Mouse (Mus musculus): ENCODE results near the gene Plekhg2.

Plekhg2 gene

GRCm38 (mm10) chr7:28368276-28368920 is 4.0 kb downstream of the Plekhg2 start:
- DNase-seq (ENCODE audit: low spot score in 2 of 2) = no peak

GRCm38 (mm10) chr7:28367663-28368275 is 4.6 kb downstream of the Plekhg2 start:
- no peak for DNase-seq (ENCODE audit: low spot score in 2 of 2)

DNA sequence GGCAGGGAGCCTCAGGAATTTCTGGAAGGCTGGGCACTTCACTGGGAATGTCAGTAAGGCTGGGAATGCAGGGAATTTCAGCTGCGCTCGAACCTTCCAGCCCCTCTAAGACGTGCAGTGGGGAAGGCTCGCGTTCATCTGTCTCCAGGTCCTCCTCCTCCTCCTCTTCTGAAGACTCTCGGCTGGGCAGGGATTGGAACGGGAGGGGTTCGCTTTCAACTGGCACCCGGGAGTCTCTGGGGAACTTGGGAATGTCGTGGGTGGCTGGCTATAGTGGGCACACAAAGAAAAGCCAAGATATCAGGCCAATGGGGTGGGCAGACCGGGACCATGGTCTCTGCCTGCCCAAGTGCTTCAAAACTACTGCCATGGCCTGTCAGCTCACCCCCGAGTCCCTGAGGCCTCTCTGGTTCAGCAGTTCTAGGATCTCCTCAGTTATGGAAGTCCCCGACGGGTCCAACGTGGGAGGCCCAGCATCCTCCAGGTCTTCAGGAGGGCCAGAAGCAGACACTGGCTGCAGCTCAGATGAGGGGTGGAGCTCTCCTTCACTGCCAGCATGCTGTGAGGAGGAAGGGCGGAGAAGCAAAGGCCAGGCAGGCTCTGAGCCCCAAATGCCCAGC is 9.8 kb downstream of the Plekhg2 start:
- DNase-seq (ENCODE audit: low spot score in 2 of 2) = no peak

DNA sequence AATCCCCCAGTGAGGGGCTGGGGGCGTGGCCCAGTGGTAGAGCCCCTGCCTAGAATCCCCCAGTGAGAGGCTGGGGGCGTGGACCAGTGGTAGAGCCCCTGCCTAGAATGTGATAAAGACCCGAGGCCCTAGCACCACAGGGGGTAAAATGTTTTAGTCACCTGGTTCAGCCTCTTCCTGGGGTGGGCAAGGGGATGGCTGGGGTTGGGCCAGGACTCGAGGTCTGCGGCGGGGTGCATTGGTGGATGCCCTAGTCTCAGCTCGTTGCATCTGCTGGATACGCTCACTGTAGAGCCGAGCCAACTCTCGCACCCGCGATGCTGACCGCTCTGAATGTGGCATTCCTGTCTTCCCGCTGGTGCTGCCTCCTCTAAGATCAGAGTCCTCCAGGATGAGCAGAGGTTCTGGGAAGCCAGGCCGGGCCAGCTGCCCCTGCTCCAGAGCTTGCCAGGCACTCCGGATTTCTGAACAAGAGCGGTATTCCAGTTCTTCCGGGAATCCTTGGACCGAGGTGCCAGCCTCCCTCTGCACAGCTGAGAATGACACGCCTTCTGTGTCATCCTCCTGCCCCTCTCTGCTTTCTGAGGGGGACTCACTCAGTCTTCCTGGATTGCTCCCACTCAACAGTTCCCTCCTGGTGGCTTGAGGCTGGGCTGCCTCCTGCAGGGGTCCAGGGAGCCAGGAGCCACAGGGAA is 10.6 kb downstream of the Plekhg2 start:
- peak in 1 of 2 experiments; percentile 12 for DNase-seq (ENCODE audit: low spot score in 2 of 2)

DNA sequence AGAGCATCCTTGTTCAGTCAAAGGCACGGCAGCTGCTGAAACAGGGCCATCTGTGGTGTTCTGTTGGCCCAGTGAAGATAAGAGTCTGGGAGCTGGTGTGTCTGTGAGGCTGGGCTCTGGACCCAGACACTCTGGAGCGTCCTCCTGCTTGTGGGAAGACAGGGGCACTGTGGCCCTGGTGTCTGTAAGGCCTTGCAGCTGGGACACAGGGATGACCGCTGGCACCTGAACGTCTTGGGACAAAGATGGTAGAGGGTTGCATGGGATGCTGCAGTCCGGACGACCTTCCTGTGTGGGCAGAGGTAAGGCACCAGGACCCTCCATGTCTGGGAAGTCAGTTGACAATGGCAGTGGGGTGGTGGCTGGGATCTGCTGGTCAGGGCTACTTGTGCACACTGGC is 12.1 kb downstream of the Plekhg2 start:
- peak in 1 of 2 experiments; percentile 12 for DNase-seq (ENCODE audit: low spot score in 2 of 2)

DNA sequence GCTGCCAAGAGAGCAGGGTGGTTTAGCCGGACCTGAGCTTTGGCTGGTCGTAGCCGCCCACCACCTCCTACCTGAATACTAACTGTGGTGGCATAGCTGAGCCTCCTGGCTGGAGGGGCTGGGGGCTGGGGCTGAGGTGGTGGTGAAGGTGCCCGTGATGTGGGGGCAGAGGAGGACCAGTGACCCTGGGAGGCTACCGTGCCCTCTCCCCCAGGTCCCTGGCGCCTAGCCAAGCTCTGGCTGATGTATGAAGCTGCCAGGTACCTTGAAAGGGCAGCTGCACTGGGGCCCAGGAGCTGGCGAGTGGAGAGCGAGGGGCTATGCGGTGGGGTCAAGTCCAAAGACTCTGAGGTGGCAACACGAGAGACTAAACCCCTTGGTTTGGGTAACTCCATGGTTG is 12.5 kb downstream of the Plekhg2 start:
- DNase-seq (ENCODE audit: low spot score in 2 of 2) = peak in 1 of 2 experiments; percentile 21

- no peak for DNase-seq (ENCODE audit: low spot score in 2 of 2)
Observed at GRCm38 (mm10) chr7:28358431-28358830, 14.0 kb downstream of the Plekhg2 start.

GRCm38 (mm10) chr7:28357984-28358383 is 14.4 kb downstream of the Plekhg2 start:
- DNase-seq (ENCODE audit: low spot score in 2 of 2) = no peak

- DNase-seq (ENCODE audit: low spot score in 2 of 2) = no peak
Observed at GRCm38 (mm10) chr7:28356981-28357380, 15.4 kb downstream of the Plekhg2 start.

DNA sequence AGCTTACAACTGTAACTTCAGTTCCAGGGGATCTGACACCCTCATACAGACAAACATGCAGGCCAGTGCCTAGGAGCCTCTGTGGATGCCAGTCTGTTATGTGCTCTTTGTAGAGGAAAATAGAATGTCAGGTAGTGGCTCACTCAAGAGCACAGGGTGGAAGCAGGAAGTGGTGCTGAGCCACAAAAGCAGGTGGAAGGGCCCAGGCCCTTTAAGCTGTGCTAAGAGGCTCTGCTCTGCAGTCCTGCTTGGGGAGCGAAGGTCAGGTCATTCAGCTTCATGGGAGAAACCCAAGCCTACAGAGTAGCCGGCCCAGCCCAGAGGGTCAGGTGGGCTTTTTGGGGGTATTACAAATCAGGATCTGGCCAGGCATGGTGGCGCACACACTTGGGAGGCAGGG is 17.2 kb downstream of the Plekhg2 start:
- peak in 1 of 2 experiments; percentile 34 for DNase-seq (ENCODE audit: low spot score in 2 of 2)

- no peak for DNase-seq (ENCODE audit: low spot score in 2 of 2)
Observed at GRCm38 (mm10) chr7:28354596-28354995, 17.8 kb downstream of the Plekhg2 start.

- DNase-seq (ENCODE audit: low spot score in 2 of 2) = no peak
Observed at GRCm38 (mm10) chr7:28354113-28354581, 18.3 kb downstream of the Plekhg2 start.

DNA sequence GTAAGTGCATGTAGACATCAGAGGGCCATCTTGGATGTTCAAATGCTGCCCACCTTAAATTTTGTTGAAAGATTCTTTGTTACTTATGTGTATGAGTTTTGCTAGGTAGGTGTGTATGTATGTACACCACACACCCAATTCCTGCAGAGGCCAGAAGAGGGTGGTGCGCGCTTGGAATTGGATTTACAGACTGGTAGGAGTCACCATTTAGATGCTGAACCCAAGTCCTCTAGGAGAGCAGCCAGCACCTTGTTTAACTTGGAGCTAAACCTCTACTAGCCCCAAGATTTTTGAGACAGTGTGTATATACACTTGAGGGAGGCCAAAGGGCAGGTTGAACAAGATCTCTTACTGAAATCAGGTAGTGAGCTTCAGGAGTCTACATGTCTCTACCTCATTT is 19.1 kb downstream of the Plekhg2 start:
- DNase-seq (ENCODE audit: low spot score in 2 of 2) = no peak

- no peak for DNase-seq (ENCODE audit: low spot score in 2 of 2)
Observed at GRCm38 (mm10) chr7:28351676-28352191, 20.7 kb downstream of the Plekhg2 start.

- peak; percentile 99 for DNase-seq (ENCODE audit: low spot score in 2 of 2)
Observed at GRCm38 (mm10) chr7:28350155-28350883, 22.1 kb downstream of the Plekhg2 start, which contains the start of gene Rps16. Gene Rps16, plus strand, starts transcription at chr7:28350652.

DNA sequence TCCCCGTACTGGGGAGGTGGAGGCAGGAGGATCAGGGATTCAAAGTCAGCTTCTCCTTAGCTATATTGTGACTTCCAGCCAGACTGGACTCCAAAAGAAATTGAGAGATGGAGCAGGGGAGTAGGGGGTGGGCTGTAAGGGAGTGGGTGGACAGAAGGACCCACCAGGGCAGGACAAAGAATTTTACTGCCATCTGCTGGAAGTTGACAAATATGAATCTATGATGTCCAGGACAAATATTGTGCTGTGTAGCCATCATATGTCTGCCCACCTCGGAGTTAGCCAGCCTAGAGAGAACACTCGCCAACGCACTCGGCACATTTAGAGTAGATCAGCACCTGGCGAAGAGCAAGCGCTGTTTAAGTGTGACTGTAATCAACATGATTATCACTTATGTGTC is 23.8 kb downstream of the Plekhg2 start:
- DNase-seq (ENCODE audit: low spot score in 2 of 2) = no peak

DNA sequence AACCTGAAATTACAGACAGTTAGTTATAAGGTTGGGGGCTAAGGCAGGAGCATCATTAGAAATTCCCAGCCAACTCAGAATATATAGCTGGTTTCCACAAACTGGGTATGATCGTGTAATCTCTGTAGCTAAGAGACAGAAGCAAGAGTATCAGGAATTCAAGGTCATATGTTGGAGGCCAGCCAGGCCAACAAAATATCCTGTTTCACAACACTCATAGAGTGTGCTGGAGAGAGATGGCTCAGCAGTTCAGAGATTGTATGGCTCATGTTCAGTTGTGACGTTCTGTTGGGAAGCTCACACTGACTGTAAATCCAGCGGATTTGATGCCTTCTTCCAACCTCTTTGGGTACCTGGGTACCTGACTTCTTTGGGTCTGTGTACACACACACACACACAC is 24.7 kb downstream of the Plekhg2 start:
- no peak for DNase-seq (ENCODE audit: low spot score in 2 of 2)

DNA sequence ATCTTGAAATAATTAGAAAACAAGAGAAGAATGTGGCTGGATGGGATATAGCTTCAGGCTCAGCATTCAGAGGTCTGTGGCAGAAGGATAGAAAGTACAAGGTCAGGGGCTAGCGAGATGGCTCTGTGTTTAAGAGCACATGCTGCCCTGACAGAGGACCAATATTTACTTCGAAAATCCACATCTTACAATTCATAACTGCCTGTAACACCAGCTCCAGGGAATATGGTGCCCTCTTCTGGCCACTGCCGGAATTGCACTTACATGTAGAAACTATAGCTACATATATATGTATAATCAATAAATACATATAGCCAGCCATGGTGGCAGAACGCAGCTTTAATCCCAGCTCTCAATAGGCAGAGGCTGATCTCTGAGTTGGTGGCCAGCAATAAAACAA is 27.8 kb downstream of the Plekhg2 start:
- peak; percentile 73 to 85 for DNase-seq (ENCODE audit: low spot score in 2 of 2)

DNA sequence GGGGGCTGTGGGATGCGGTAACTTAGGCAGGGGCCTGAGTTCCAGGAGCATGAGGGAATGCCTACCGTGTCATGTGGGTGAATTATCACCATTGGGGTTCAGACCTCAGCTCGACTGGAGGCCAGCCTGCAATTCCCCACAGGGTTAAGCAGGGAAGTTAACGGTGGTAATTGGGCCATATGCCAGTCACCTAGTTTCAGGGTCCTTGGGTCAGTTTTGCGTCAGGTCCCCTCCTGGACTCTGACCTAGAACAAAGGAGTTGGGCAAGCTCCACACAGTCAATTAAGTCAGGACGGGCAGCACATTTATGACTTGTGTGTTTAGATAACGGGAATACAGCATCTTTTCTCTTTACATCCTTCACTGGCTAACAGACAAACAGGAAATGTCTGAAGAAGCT is 31.0 kb downstream of the Plekhg2 start:
- DNase-seq (ENCODE audit: low spot score in 2 of 2) = no peak

DNA sequence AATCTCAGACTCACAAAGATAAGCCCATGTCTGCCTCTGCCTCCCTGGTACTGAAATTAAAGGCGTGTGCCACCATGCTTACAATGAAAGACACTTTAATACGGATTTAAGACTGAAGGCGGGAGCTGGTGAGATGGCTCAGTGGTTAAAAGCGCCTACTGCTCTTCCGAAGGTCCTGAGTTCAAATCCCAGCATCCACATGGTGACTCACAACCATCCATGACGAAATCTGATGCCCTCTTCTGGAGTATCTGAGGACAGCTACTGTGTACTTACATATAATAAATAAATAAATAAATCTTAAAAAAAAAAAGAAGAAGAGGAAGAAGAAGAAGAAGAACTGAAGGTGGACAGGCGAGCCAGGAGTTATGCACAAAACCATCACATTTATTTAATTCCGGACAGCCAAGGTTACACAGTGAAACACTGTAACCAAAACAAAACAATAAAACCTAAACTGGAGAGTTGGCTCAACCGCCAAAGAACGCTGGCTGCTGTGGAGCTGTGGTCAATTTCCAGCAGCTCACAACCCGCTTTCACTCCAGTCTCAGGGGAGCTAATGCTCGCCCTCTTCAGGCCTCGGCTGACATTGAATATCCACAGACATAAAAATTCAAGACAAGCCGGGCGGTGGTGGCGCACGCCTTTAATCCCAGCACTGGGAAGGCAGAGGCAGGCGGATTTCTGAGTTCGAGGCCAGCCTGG is 33.0 kb downstream of the Plekhg2 start:
- DNase-seq (ENCODE audit: low spot score in 2 of 2) = peak; percentile 34 to 70

Measured in spleen, postnatal 10 days (tissue).